Mouse (Mus musculus) heart, embryonic 12.5 days (tissue): ENCODE results near the gene Bmt2. TPM values are rescaled to one million over a fixed set of nuclear protein-coding genes. Genes with fewer than 3 reads are reported as not detected.

Experiments used
- ATAC-seq: fragments of 200-750 bp; cut with Nextera tagmentation; 2 replicates; pipeline ENCODE4 v1.8.0; 2017; ENCODE audit warnings: moderate TSS enrichment, moderate library complexity; ENCODE audit not compliant: insufficient number of reproducible peaks, low FRiP score
- H3K27ac ChIP-seq: fragments of 300-500 bp; sonication (generic); 2 replicates; pipeline ENCODE4 v1.5.1; 2016; ENCODE audit warnings: mild to moderate bottlenecking, moderate library complexity; ENCODE audit not compliant: poor library complexity, severe bottlenecking
- H3K27me3 ChIP-seq: fragments of 300-500 bp; sonication (generic); replicated peaks from 2 replicates; pipeline ENCODE4 v1.6.1; 2016; ENCODE audit warnings: mild to moderate bottlenecking, moderate library complexity
- H3K36me3 ChIP-seq: fragments of 300-500 bp; sonication (generic); 2 replicates; pipeline ENCODE4 v1.6.1; 2016; ENCODE audit warnings: mild to moderate bottlenecking, moderate library complexity
- H3K4me1 ChIP-seq: fragments of 300-500 bp; sonication (generic); replicated peaks from 2 replicates; pipeline ENCODE4 v1.6.1; 2016; ENCODE audit warnings: mild to moderate bottlenecking
- H3K4me2 ChIP-seq: fragments of 300-500 bp; sonication (generic); 2 replicates; pipeline ENCODE4 v1.6.1; 2016; ENCODE audit warnings: mild to moderate bottlenecking, moderate library complexity
- H3K4me3 ChIP-seq: fragments of 300-500 bp; sonication (generic); 2 replicates; pipeline ENCODE4 v1.5.1; 2016; ENCODE audit warnings: mild to moderate bottlenecking
- H3K9ac ChIP-seq: fragments of 300-500 bp; sonication (generic); 2 replicates; pipeline ENCODE4 v1.6.1; 2016; ENCODE audit warnings: mild to moderate bottlenecking, moderate library complexity
- H3K9me3 ChIP-seq: fragments of 300-500 bp; sonication (generic); replicated peaks from 2 replicates; pipeline ENCODE4 v1.6.1; 2016; ENCODE audit warnings: mild to moderate bottlenecking, moderate library complexity
- WGBS: fragments of 180-500 bp; shearing (Covaris S2); methylation state at CpG from one replicate; pipeline ENCODE4 v1.1.7; 2016; 5-methylcytosine and 5-hydroxymethylcytosine counted together
- polyA plus RNA-seq: library from polyadenylated mRNA; unstranded; fragments of >200 nt; fragmentation: Nextera tagmentation; extraction: Ambion mirVana; gene quantifications from 2 replicates; pipeline ENCODE4 v1.2.1, GENCODE M21; 2016

The Bmt2 gene
- polyA plus RNA-seq, 1 experiment from 2014 or later = 27.5 TPM

GRCm38 (mm10) chr6:13614568-13614967 lies 63.2 kb downstream of the Bmt2 start:
- 85% methylated on average over 3 of the region's 3 CpGs for WGBS
- Histone ChIP-seq H3K27me3 (no peaks in the 10 kb centered on the region), H3K9me3 (no peaks in the 10 kb centered on the region), H3K36me3 (no peaks in the 10 kb centered on the region), H3K27ac (no peak overlapping the region), H3K4me2 (no peak overlapping the region), H3K9ac (no peak overlapping the region), H3K4me1 (no peaks in the 10 kb centered on the region), H3K4me3 (no peak overlapping the region)
- ATAC-seq = no peak

GRCm38 (mm10) chr6:13613671-13614070 lies 64.1 kb downstream of the Bmt2 start:
- Histone ChIP-seq H3K9me3 (no peaks in the 10 kb centered on the region), H3K27me3 (no peaks in the 10 kb centered on the region), H3K27ac (no peak overlapping the region), H3K9ac (no peak overlapping the region), H3K4me2 (no peak overlapping the region), H3K36me3 (no peaks in the 10 kb centered on the region), H3K4me1 (no peaks in the 10 kb centered on the region), H3K4me3 (no peak overlapping the region)
- 76% methylated on average over 3 of the region's 3 CpGs for WGBS
- ATAC-seq = no peak

- no peak overlapping the region for H3K27ac ChIP-seq
- H3K4me1 ChIP-seq = peaks cover 10% of the 10 kb centered on the region
- H3K36me3 ChIP-seq = no peaks in the 10 kb centered on the region
- no peak for ATAC-seq
- H3K27me3 ChIP-seq = no peaks in the 10 kb centered on the region
- H3K4me2 ChIP-seq = no peak overlapping the region
- WGBS = 85% methylated on average over 2 of the region's 2 CpGs
- no peaks in the 10 kb centered on the region for H3K9me3 ChIP-seq
- H3K9ac ChIP-seq = no peak overlapping the region
- no peak overlapping the region for H3K4me3 ChIP-seq
Observed at GRCm38 (mm10) chr6:13610869-13611268, 66.9 kb downstream of the Bmt2 start.

GRCm38 (mm10) chr6:13609353-13610140 lies 68.2 kb downstream of the Bmt2 start:
- H3K27ac ChIP-seq = no peak overlapping the region
- H3K9me3 ChIP-seq = no peaks in the 10 kb centered on the region
- H3K4me2 ChIP-seq = no peak overlapping the region
- H3K27me3 ChIP-seq = no peaks in the 10 kb centered on the region
- 84% methylated on average over 5 of the region's 5 CpGs for WGBS
- no peaks in the 10 kb centered on the region for H3K36me3 ChIP-seq
- H3K4me1 ChIP-seq = peaks cover 13% of the 10 kb centered on the region
- H3K9ac ChIP-seq = no peak overlapping the region
- no peak for ATAC-seq
- H3K4me3 ChIP-seq = no peak overlapping the region

GRCm38 (mm10) chr6:13607621-13608493 lies 69.9 kb downstream of the Bmt2 start, which contains the start of gene Tmem168:
TSS of gene Tmem168 (minus strand) at chr6:13608100.
- Histone ChIP-seq H3K4me3 (peak within 1 kb of the TSS; percentile 86), H3K27ac (peak within 1 kb of the TSS; percentile 96), H3K4me1 (peaks cover 13% of the 10 kb centered on the region), H3K9ac (peak within 1 kb of the TSS; percentile 88), H3K4me2 (peak within 1 kb of the TSS; percentile 67), H3K9me3 (no peaks in the 10 kb centered on the region), H3K27me3 (no peaks in the 10 kb centered on the region), H3K36me3 (peaks cover 4% of the 10 kb centered on the region; the same call in 1 of the 2 replicates)
- ATAC-seq = peak; percentile 99
- 2% methylated on average over 70 of the region's 71 CpGs for WGBS

GRCm38 (mm10) chr6:13606921-13607620 lies 70.7 kb downstream of the Bmt2 start:
- H3K27ac ChIP-seq = peak overlapping the region; percentile 96
- H3K27me3 ChIP-seq = no peaks in the 10 kb centered on the region
- H3K9me3 ChIP-seq = no peaks in the 10 kb centered on the region
- peak overlapping the region; percentile 86 for H3K4me3 ChIP-seq
- peaks cover 7% of the 10 kb centered on the region; the same call in 1 of the 2 replicates for H3K36me3 ChIP-seq
- 12% methylated on average over 15 of the region's 15 CpGs for WGBS
- H3K9ac ChIP-seq = peak overlapping the region; percentile 88
- peaks cover 13% of the 10 kb centered on the region for H3K4me1 ChIP-seq
- peak overlapping the region; percentile 67 for H3K4me2 ChIP-seq
- ATAC-seq = no peak; the same call in 1 of the 2 replicates

- ATAC-seq = no peak
- peak overlapping the region; percentile 88 for H3K9ac ChIP-seq
- H3K4me1 ChIP-seq = peaks cover 18% of the 10 kb centered on the region
- peak overlapping the region; percentile 86 for H3K4me3 ChIP-seq
- H3K4me2 ChIP-seq = peak overlapping the region; percentile 67
- peak overlapping the region; percentile 96 for H3K27ac ChIP-seq
- WGBS = 68% methylated on average over 4 of the region's 4 CpGs
- peaks cover 7% of the 10 kb centered on the region; the same call in 1 of the 2 replicates for H3K36me3 ChIP-seq
- H3K9me3 ChIP-seq = no peaks in the 10 kb centered on the region
- H3K27me3 ChIP-seq = no peaks in the 10 kb centered on the region
Observed at GRCm38 (mm10) chr6:13606394-13606793, 71.4 kb downstream of the Bmt2 start.

- Histone ChIP-seq H3K4me1 (peaks cover 20% of the 10 kb centered on the region), H3K27me3 (no peaks in the 10 kb centered on the region), H3K27ac (no peak overlapping the region), H3K9ac (no peak overlapping the region), H3K4me3 (no peak overlapping the region), H3K4me2 (no peak overlapping the region), H3K36me3 (peaks cover 7% of the 10 kb centered on the region; the same call in 1 of the 2 replicates), H3K9me3 (no peaks in the 10 kb centered on the region)
- ATAC-seq = no peak
- WGBS = 93% methylated on average over 6 of the region's 6 CpGs
Observed at GRCm38 (mm10) chr6:13603134-13603533, 74.6 kb downstream of the Bmt2 start.

GRCm38 (mm10) chr6:13601587-13601986 lies 76.2 kb downstream of the Bmt2 start:
- H3K4me2 ChIP-seq = peak overlapping the region; percentile 36
- H3K4me1 ChIP-seq = peaks cover 21% of the 10 kb centered on the region
- H3K4me3 ChIP-seq = no peak overlapping the region
- peaks cover 9% of the 10 kb centered on the region; the same call in 1 of the 2 replicates for H3K36me3 ChIP-seq
- ATAC-seq = no peak
- H3K9ac ChIP-seq = no peak overlapping the region
- peak overlapping the region; percentile 54 for H3K27ac ChIP-seq
- H3K9me3 ChIP-seq = no peaks in the 10 kb centered on the region
- no peaks in the 10 kb centered on the region for H3K27me3 ChIP-seq
- 51% methylated on average over 6 of the region's 6 CpGs for WGBS

GRCm38 (mm10) chr6:13598239-13598923 lies 79.4 kb downstream of the Bmt2 start:
- Histone ChIP-seq H3K4me3 (no peak overlapping the region), H3K9me3 (no peaks in the 10 kb centered on the region), H3K4me2 (no peak overlapping the region), H3K27ac (no peak overlapping the region), H3K4me1 (peaks cover 15% of the 10 kb centered on the region), H3K9ac (no peak overlapping the region), H3K27me3 (no peaks in the 10 kb centered on the region), H3K36me3 (peaks cover 19% of the 10 kb centered on the region)
- WGBS = 67% methylated on average over 7 of the region's 7 CpGs
- ATAC-seq = peak; percentile 48; the same call in 1 of the 2 replicates
